Mouse (Mus musculus) liver, embryonic 16.5 days (tissue): ENCODE results near the gene Naaladl2. TPM values are rescaled to one million over a fixed set of nuclear protein-coding genes. Genes with fewer than 3 reads are reported as not detected.

Experiments used
- ATAC-seq: fragments of 200-750 bp; cut with Nextera tagmentation; 2 replicates; pipeline ENCODE4 v1.8.0; 2017; ENCODE audit warnings: low read depth, mild to moderate bottlenecking, moderate number of reproducible peaks, moderate library complexity
- H3K27ac ChIP-seq: fragments of 300-500 bp; sonication (generic); 2 replicates; pipeline ENCODE4 v1.5.1; 2014; ENCODE audit warnings: mild to moderate bottlenecking, low read length
- H3K27me3 ChIP-seq: fragments of 300-500 bp; sonication (generic); 2 replicates; pipeline ENCODE4 v1.6.1; 2014; ENCODE audit warnings: low read depth, low read length, mixed read lengths; ENCODE audit not compliant: control insufficient read depth, insufficient read depth
- H3K36me3 ChIP-seq: fragments of 300-500 bp; sonication (generic); 2 replicates; pipeline ENCODE4 v1.6.1; 2014; ENCODE audit warnings: mild to moderate bottlenecking; ENCODE audit not compliant: control insufficient read depth, insufficient read depth
- H3K4me1 ChIP-seq: fragments of 300-500 bp; sonication (generic); 2 replicates; pipeline ENCODE4 v1.6.1; 2014; ENCODE audit warnings: low read depth, low read length, mixed read lengths; ENCODE audit not compliant: control insufficient read depth
- H3K4me2 ChIP-seq: fragments of 300-500 bp; sonication (generic); 2 replicates; pipeline ENCODE4 v1.6.1; 2014; ENCODE audit warnings: low read depth, low read length, mixed read lengths
- H3K4me3 ChIP-seq: fragments of 300-500 bp; sonication (generic); 2 replicates; pipeline ENCODE4 v1.5.1; 2014; ENCODE audit warnings: low read depth, mild to moderate bottlenecking, low read length
- H3K9ac ChIP-seq: fragments of 300-500 bp; sonication (generic); 2 replicates; pipeline ENCODE4 v1.6.1; 2014; ENCODE audit warnings: low read depth, low read length
- H3K9me3 ChIP-seq: fragments of 300-500 bp; sonication (generic); replicated peaks from 2 replicates; pipeline ENCODE4 v1.6.1; 2016; ENCODE audit warnings: low read length; ENCODE audit not compliant: control insufficient read depth
- WGBS: fragments of 180-500 bp; shearing (Covaris S2); extraction: QIAGEN DNeasy Blood & Tissue Kit; methylation state at CpG from one replicate; pipeline ENCODE4 v1.1.7; 2014; ENCODE audit not compliant: insufficient replicate concordance; 5-methylcytosine and 5-hydroxymethylcytosine counted together
- polyA plus RNA-seq: library from polyadenylated mRNA; unstranded; fragments of >200 nt; fragmentation: Nextera tagmentation; extraction: Ambion mirVana; gene quantifications from 2 replicates; pipeline ENCODE4 v1.2.1, GENCODE M21; 2015

The Naaladl2 gene
- polyA plus RNA-seq: 0.74 and 0.78 TPM in 2 replicates

DNA sequence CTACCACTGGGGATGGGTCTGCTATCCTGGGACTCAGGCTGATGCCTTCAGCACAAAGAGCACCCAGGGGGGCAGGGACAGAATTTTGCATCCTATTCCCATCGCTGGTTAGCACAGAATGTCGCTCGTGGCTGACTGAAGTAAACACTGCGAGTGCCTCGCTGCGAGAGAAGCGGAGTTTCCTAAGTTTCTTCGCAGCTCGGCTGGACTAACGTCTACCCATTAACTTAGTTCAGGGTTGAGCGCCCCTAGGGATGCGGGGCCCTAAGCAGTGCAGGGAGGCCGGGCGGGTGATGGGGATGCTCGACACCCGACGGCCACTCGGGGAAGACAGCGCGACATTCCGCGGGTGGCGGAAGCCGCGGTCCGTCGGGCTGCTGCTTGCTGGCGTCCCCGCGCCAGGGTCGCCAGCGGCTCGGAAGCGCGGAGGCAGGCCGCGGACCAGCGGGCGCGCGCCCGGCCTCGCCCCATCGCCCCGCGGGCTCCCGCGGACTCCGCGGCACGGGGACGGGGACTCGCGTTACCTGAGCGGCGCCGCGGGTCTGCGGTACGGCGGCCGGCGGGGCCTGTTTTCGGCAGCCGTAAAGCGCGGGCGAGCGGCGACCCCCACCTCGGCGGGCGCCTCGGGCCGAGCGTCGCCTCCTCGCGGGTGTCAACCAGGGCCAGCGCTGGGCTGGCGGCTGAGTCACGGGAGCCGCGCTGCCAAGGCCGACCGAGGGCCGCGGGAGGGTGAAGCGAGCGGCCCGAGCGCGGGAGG, at the start of gene Naaladl2:
Gene Naaladl2 (minus strand): TSS at position 707 of the 757 bp plus-strand sequence.
- WGBS: under 1% methylated on average over 89 of the region's 93 CpGs
- peak within 1 kb of the TSS; percentile 50 for H3K4me3 ChIP-seq
- H3K4me2 ChIP-seq: peak within 1 kb of the TSS; percentile 63
- H3K36me3 ChIP-seq: no peaks in the 10 kb centered on the region
- no peak within 1 kb of the TSS for H3K9ac ChIP-seq
- no peaks in the 10 kb centered on the region for H3K9me3 ChIP-seq
- H3K4me1 ChIP-seq: no peaks in the 10 kb centered on the region
- H3K27ac ChIP-seq: no peak within 1 kb of the TSS
- peaks cover 22% of the 10 kb centered on the region for H3K27me3 ChIP-seq
- no peak for ATAC-seq

DNA sequence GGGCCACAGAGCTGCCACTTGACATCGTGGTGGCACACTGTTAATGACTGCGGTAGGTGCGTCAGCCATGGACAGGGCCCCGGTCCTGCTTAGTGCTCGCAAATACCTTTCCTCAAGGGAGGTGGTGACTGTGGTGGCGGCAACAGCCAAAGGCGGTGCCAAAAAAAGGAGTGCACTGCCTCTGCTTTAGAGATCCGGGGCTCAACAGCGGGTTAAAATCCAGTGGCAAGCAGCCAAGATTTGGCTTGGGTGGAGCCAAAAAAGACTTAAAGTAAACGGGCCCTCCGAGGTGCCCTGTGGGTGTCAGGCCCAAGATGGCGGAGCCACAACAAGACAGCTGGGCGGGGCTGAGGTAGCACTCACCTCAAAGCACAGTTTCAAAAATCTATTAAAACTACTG, 7.7 kb upstream of the Naaladl2 start:
- no peaks in the 10 kb centered on the region for H3K4me1 ChIP-seq
- H3K36me3 ChIP-seq: no peaks in the 10 kb centered on the region
- ATAC-seq: no peak
- no peak overlapping the region for H3K4me2 ChIP-seq
- H3K9me3 ChIP-seq: no peaks in the 10 kb centered on the region; the same call in 1 of the 2 replicates
- no peak overlapping the region for H3K9ac ChIP-seq
- H3K27me3 ChIP-seq: no peaks in the 10 kb centered on the region
- H3K4me3 ChIP-seq: no peak overlapping the region
- no peak overlapping the region for H3K27ac ChIP-seq
- 69% methylated on average over 13 of the region's 13 CpGs for WGBS

DNA sequence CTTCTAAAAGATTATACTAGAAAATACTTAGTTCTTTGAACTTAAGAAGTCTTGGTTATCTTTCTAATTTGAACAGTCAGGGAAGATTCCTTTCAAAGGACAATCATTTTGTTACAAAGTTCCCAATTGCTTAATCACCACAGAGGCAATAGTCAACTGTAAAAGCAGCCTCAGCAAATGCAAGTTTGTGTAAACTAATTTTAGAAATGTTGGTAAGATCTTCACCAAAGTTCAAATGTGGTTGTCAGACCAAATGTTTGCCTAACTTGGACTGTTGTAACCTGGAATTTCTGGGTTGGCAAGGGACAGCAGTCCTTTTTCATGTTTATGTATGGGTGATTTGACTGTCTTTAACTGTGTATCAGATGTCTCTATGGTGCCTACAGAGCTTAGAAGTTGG, 3.2 kb upstream of the Naaladl2 start:
- no peak overlapping the region for H3K27ac ChIP-seq
- no peak for ATAC-seq
- no peak overlapping the region for H3K9ac ChIP-seq
- no peaks in the 10 kb centered on the region for H3K4me1 ChIP-seq
- H3K4me2 ChIP-seq: no peak overlapping the region
- no peaks in the 10 kb centered on the region for H3K9me3 ChIP-seq
- no peak overlapping the region for H3K4me3 ChIP-seq
- peaks cover 22% of the 10 kb centered on the region for H3K27me3 ChIP-seq
- H3K36me3 ChIP-seq: no peaks in the 10 kb centered on the region

DNA sequence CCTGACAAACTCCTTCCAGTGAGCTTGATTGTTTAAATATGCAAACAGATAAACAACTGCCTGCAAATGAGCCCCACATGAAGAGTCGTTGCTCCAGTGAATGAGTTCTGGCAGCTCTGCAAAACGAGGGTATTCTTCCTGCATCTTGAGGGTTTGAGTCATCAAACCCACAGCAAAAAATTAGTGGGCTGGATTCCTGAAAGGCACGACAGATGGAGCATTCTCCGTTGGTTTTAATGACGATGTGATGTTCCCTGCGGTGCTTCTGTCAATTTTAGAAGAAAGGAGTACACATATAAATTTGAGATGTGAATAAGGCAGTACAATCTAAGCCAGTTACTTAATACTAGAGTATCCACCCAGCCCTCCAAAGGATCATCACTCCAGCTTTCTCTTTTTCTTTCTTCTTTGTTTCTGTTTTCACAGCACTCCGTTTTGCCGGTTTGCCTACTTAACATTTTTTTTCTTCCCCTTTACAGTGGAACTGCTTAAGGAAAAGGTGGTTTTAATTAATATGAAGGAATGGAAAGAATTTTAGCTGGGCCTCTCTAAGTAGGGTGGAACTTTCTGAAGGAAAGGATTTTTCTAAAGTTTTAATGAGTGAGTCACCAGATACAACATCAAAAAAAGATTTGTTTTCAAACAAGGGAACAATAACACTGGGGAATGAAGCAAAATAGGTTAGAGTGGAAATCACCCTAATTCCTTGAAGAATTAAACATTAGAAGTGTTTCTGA, 1.1 kb upstream of the Naaladl2 start:
- H3K4me1 ChIP-seq: no peaks in the 10 kb centered on the region
- no peak overlapping the region for H3K4me2 ChIP-seq
- WGBS: 25% methylated on average over 8 of the region's 8 CpGs
- no peak for ATAC-seq
- no peaks in the 10 kb centered on the region for H3K36me3 ChIP-seq
- H3K27me3 ChIP-seq: peaks cover 22% of the 10 kb centered on the region
- H3K9ac ChIP-seq: no peak overlapping the region
- H3K27ac ChIP-seq: no peak overlapping the region
- no peak overlapping the region for H3K4me3 ChIP-seq
- no peaks in the 10 kb centered on the region for H3K9me3 ChIP-seq

DNA sequence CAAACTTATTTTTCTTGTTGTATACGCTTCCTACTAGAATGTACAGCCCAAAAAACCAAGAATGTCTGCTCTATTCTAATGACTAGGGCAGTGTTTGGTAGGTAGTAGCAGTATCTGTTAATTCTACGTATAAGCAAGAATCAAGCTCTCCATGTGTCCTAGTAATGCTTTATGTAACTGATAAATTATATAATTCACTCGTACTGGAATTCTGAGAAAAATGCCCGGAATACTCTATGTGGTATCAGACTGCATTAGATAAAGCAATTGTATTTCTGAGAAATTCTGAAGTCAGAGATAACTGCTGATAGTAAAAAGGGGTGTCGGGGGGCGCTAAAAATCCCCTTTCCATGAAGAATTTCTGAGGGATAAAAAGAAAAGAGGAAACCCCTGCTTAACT, 950 bp downstream of the Naaladl2 start:
- Histone ChIP-seq H3K9ac (no peak overlapping the region), H3K27ac (no peak overlapping the region)
- WGBS: 37% methylated on average over 6 of the region's 6 CpGs

DNA sequence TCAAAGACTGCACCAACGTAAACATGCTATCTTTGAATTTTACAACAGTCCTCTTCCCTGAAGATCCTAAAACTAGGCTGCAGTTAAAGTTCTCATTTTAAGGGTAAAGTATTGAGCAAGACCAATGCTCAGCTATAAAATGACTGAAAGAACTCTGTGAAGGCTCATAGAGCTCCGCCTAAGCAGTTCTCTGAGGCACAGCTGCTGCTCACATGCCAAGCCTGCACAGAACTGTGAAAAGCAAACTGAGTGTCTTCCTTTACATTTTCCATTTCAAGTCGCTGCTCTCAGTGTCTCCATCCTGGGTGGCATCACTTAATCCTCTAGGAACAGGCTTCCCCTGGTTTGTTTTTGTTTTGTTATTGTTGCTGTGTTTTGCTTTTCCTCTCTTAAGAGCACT, 12.2 kb downstream of the Naaladl2 start:
- no peak overlapping the region for H3K27ac ChIP-seq
- WGBS: 38% methylated on average over 3 of the region's 3 CpGs
- no peaks in the 10 kb centered on the region for H3K36me3 ChIP-seq
- H3K4me1 ChIP-seq: no peaks in the 10 kb centered on the region
- no peaks in the 10 kb centered on the region for H3K27me3 ChIP-seq
- H3K9ac ChIP-seq: no peak overlapping the region
- H3K4me3 ChIP-seq: no peak overlapping the region
- no peak overlapping the region for H3K4me2 ChIP-seq
- H3K9me3 ChIP-seq: no peaks in the 10 kb centered on the region
- ATAC-seq: no peak

More for the DNA sequence above, 950 bp downstream of the Naaladl2 start:
- Histone ChIP-seq H3K4me1 (no peaks in the 10 kb centered on the region), H3K9me3 (no peaks in the 10 kb centered on the region), H3K4me3 (no peak overlapping the region), H3K4me2 (peak overlapping the region; percentile 63; the same call in 1 of the 2 replicates), H3K36me3 (no peaks in the 10 kb centered on the region), H3K27me3 (peaks cover 22% of the 10 kb centered on the region)
- ATAC-seq: no peak

DNA sequence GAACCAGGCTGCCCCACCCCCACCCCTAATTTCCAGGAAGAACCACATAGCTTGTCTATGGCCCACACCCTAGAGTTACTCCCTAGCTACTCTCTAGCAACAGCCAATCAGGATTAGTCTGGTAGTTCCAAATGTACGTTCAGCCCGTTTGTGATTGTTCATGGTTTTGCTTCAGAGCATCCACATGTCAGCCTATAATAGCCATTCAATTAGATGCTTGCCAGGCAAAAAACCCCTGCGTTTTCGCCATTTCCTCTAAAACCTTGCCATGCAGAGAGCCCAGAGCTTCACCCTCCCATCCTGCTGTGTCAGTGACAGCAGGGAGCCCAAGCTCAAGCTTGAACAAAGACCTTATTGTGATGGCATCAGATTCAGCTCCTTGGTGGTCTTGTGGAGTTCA, 16.2 kb downstream of the Naaladl2 start:
- H3K4me3 ChIP-seq: no peak overlapping the region
- H3K4me2 ChIP-seq: no peak overlapping the region
- no peaks in the 10 kb centered on the region for H3K9me3 ChIP-seq
- no peaks in the 10 kb centered on the region for H3K27me3 ChIP-seq
- no peaks in the 10 kb centered on the region for H3K4me1 ChIP-seq
- no peaks in the 10 kb centered on the region for H3K36me3 ChIP-seq
- whole genome bisulfite sequencing: 45% methylated on average over 4 of the region's 4 CpGs
- no peak overlapping the region for H3K9ac ChIP-seq
- H3K27ac ChIP-seq: no peak overlapping the region
- no peak for ATAC-seq

DNA sequence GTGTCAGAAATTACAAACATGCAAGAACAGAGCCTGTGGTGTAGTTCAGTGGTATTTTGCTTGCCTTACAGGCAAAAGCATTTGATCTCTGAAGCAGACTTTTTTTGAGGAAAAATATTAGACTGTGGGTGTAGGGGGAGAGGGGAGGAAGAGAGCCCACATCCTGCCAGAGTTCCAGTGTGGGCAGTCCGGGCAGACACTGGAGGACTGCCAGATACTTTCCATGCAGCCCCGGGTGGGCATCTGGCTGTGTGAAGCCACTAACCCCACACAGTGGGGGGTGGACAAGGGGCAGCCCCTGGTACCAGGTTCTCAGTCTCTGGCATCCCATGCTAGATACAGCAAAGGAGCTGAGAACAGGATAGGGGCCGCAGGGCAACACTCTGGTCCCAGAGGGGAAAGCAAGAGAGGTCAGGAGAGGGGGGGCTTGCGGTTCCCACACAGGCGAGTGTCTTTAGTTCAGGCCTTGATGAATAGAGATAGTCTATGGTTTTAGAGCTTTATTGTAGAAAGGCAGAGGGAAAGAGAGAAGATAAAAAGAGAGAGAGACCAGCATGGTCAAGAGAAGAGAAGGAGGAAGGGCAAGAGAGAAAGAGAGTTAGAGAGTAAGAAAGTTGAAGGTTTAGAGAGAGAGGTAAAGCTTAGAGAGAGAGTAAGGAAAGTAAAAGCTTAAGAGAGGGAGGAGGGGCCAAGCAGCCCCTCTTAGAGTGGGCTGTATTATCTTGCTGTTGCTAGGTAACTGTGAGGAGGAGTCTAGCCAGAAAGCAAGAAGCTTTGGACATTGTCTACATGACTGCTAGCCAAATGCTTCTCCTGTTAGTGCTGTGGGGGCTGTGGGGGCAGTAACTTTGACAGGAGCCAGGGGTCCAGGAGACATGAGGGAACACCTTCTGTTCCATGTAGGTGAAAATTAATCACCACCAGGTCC, 18.9 kb downstream of the Naaladl2 start:
- Histone ChIP-seq H3K27ac (no peak overlapping the region), H3K4me1 (no peaks in the 10 kb centered on the region), H3K9ac (no peak overlapping the region), H3K4me3 (no peak overlapping the region), H3K36me3 (no peaks in the 10 kb centered on the region), H3K9me3 (no peaks in the 10 kb centered on the region), H3K27me3 (no peaks in the 10 kb centered on the region), H3K4me2 (no peak overlapping the region)
- 49% methylated on average over 5 of the region's 5 CpGs for WGBS
- ATAC-seq: no peak
